Mouse (Mus musculus) megakaryocyte, embryonic 14.5 days (primary cell): ENCODE measurements at regions not wholly inside any gene's neighbourhood (a gene's known extent, or its start where the extent isn't known, plus 50 kb on each side); places are given as distances from the start of the nearest gene placed in this dataset.

Source experiments
- FLI1 ChIP-seq: IDR thresholded peaks from 2 replicates; pipeline ENCODE4 v1.6.1; 2012; ENCODE audit warnings: low read length, inconsistent platforms, mixed read lengths
- GATA1 ChIP-seq: IDR thresholded peaks from 3 replicates; pipeline ENCODE4 v1.6.1; 2012; ENCODE audit warnings: mixed read lengths, low read length, inconsistent platforms, borderline replicate concordance

GRCm38 (mm10) chr5:15883004-15883403, 51.5 kb upstream of the Cacna2d1 start:
- no peak for TF ChIP-seq FLI1
- TF ChIP-seq GATA1: no peak
